Mouse (Mus musculus) midbrain, embryonic 14.5 days (tissue): ENCODE results near the gene Ankrd63. TPM values are rescaled to one million over a fixed set of nuclear protein-coding genes. Genes with fewer than 3 reads are reported as not detected.

ENCODE experiments used
- ATAC-seq: fragments of 200-750 bp; cut with Nextera tagmentation; 2 replicates; pipeline ENCODE4 v1.8.0; 2017; ENCODE audit warnings: moderate number of reproducible peaks, moderate library complexity; ENCODE audit not compliant: low FRiP score, low TSS enrichment
- DNase-seq: peaks from one replicate; pipeline ENCODE4 v3.0.0-alpha.2; 2015
- H3K27ac ChIP-seq: fragments of 300-500 bp; sonication (generic); replicated peaks from 2 replicates; pipeline ENCODE4 v1.5.1; 2014; ENCODE audit warnings: mild to moderate bottlenecking, low read depth, low read length, moderate library complexity
- H3K27me3 ChIP-seq: fragments of 300-500 bp; sonication (generic); 2 replicates; pipeline ENCODE4 v1.6.1; 2014; ENCODE audit warnings: low read length, control low read depth, mixed read lengths; ENCODE audit not compliant: control insufficient read depth, insufficient read depth
- H3K36me3 ChIP-seq: fragments of 300-500 bp; sonication (generic); 2 replicates; pipeline ENCODE4 v1.6.1; 2014; ENCODE audit warnings: low read length, control low read depth; ENCODE audit not compliant: control insufficient read depth, insufficient read depth
- H3K4me1 ChIP-seq: fragments of 300-500 bp; sonication (generic); 2 replicates; pipeline ENCODE4 v1.6.1; 2014; ENCODE audit warnings: mild to moderate bottlenecking, antibody characterized with exemption, low read length, control low read depth; ENCODE audit not compliant: control insufficient read depth, insufficient read depth
- H3K4me2 ChIP-seq: fragments of 300-500 bp; sonication (generic); 2 replicates; pipeline ENCODE4 v1.6.1; 2014; ENCODE audit warnings: mild to moderate bottlenecking, low read length, moderate library complexity
- H3K4me3 ChIP-seq: fragments of 300-500 bp; sonication (generic); replicated peaks from 2 replicates; pipeline ENCODE4 v1.5.1; 2014; ENCODE audit warnings: low read depth, low read length
- H3K9ac ChIP-seq: fragments of 300-500 bp; sonication (generic); replicated peaks from 2 replicates; pipeline ENCODE4 v1.6.1; 2014; ENCODE audit warnings: mild to moderate bottlenecking, low read length, moderate library complexity
- H3K9me3 ChIP-seq: fragments of 300-500 bp; sonication (generic); 2 replicates; pipeline ENCODE4 v1.6.1; 2016; ENCODE audit warnings: low read length, control low read depth, mixed read lengths; ENCODE audit not compliant: control insufficient read depth
- WGBS: fragments of 180-500 bp; shearing (Covaris S2); extraction: QIAGEN DNeasy Blood & Tissue Kit; methylation state at CpG from one replicate; pipeline ENCODE4 v1.1.7; 2014; 5-methylcytosine and 5-hydroxymethylcytosine counted together
- polyA plus RNA-seq: library from polyadenylated mRNA; unstranded; fragments of >200 nt; fragmentation: Nextera tagmentation; extraction: Ambion mirVana; gene quantifications from 2 replicates; pipeline ENCODE4 v1.2.1, GENCODE M21; 2014

Ankrd63 gene
- polyA plus RNA-seq, 1 experiment from 2014 or later, result not detected

GRCm38 (mm10) chr2:118714230-118714629, 10.5 kb upstream of the Ankrd63 start:
- WGBS, result 14% methylated on average over 4 of the region's 4 CpGs
- H3K9ac ChIP-seq, result no peak overlapping the region
- peak; percentile 82 for DNase-seq
- no peak overlapping the region for H3K4me2 ChIP-seq
- H3K27me3 ChIP-seq, result peaks cover 31% of the 10 kb centered on the region
- H3K9me3 ChIP-seq, result no peaks in the 10 kb centered on the region
- no peak overlapping the region for H3K4me3 ChIP-seq
- H3K27ac ChIP-seq, result no peak overlapping the region
- peaks cover 16% of the 10 kb centered on the region for H3K4me1 ChIP-seq
- no peak for ATAC-seq
- no peaks in the 10 kb centered on the region for H3K36me3 ChIP-seq

GRCm38 (mm10) chr2:118713631-118714030, 9.9 kb upstream of the Ankrd63 start:
- no peak overlapping the region for H3K4me3 ChIP-seq
- H3K36me3 ChIP-seq, result no peaks in the 10 kb centered on the region
- H3K4me1 ChIP-seq, result peaks cover 16% of the 10 kb centered on the region
- ATAC-seq (no peak), DNase-seq (no peak)
- H3K9ac ChIP-seq, result no peak overlapping the region
- no peaks in the 10 kb centered on the region for H3K9me3 ChIP-seq
- no peak overlapping the region for H3K4me2 ChIP-seq
- 92% methylated on average over 6 of the region's 6 CpGs for WGBS
- H3K27ac ChIP-seq, result no peak overlapping the region
- H3K27me3 ChIP-seq, result peaks cover 37% of the 10 kb centered on the region

GRCm38 (mm10) chr2:118711038-118711494, 7.3 kb upstream of the Ankrd63 start:
- peak; percentile 86 for DNase-seq
- peak; percentile 70 for ATAC-seq
- no peaks in the 10 kb centered on the region for H3K9me3 ChIP-seq
- WGBS, result 1% methylated on average over 36 of the region's 36 CpGs
- H3K27ac ChIP-seq, result no peak overlapping the region
- peak overlapping the region; percentile 87 for H3K4me2 ChIP-seq
- no peaks in the 10 kb centered on the region for H3K36me3 ChIP-seq
- peak overlapping the region; percentile 54 for H3K9ac ChIP-seq
- peaks cover 61% of the 10 kb centered on the region for H3K27me3 ChIP-seq
- H3K4me3 ChIP-seq, result peak overlapping the region; percentile 40
- peaks cover 16% of the 10 kb centered on the region for H3K4me1 ChIP-seq

GRCm38 (mm10) chr2:118709655-118710221, 6.0 kb upstream of the Ankrd63 start:
- 46% methylated on average over 4 of the region's 4 CpGs for WGBS

GRCm38 (mm10) chr2:118708472-118708871, 4.7 kb upstream of the Ankrd63 start:
- ATAC-seq (no peak), DNase-seq (no peak)
- no peaks in the 10 kb centered on the region for H3K36me3 ChIP-seq
- no peak overlapping the region for H3K9ac ChIP-seq
- no peak overlapping the region for H3K4me2 ChIP-seq
- H3K27me3 ChIP-seq, result peaks cover 87% of the 10 kb centered on the region
- 73% methylated on average over 4 of the region's 4 CpGs for WGBS
- no peak overlapping the region for H3K4me3 ChIP-seq
- H3K9me3 ChIP-seq, result no peaks in the 10 kb centered on the region
- no peak overlapping the region for H3K27ac ChIP-seq
- H3K4me1 ChIP-seq, result peaks cover 19% of the 10 kb centered on the region

More at GRCm38 (mm10) chr2:118709655-118710221, 6.0 kb upstream of the Ankrd63 start:
- no peak for DNase-seq
- no peak overlapping the region for H3K27ac ChIP-seq
- peaks cover 16% of the 10 kb centered on the region for H3K4me1 ChIP-seq
- no peaks in the 10 kb centered on the region for H3K9me3 ChIP-seq
- H3K4me2 ChIP-seq, result no peak overlapping the region
- no peak overlapping the region for H3K9ac ChIP-seq
- peaks cover 74% of the 10 kb centered on the region for H3K27me3 ChIP-seq
- no peak overlapping the region for H3K4me3 ChIP-seq
- ATAC-seq, result no peak
- H3K36me3 ChIP-seq, result no peaks in the 10 kb centered on the region

- Histone ChIP-seq H3K36me3 (no peaks in the 10 kb centered on the region), H3K27ac (no peak overlapping the region), H3K4me2 (no peak overlapping the region), H3K4me1 (peaks cover 28% of the 10 kb centered on the region), H3K9ac (no peak overlapping the region), H3K4me3 (no peak overlapping the region), H3K27me3 (peaks cover 98% of the 10 kb centered on the region), H3K9me3 (no peaks in the 10 kb centered on the region)
- WGBS, result 6% methylated on average over 6 of the region's 6 CpGs
- ATAC-seq (no peak), DNase-seq (peak; percentile 34)
These were observed 2.7 kb upstream of the Ankrd63 start for GRCm38 (mm10) chr2:118706436-118706835.

- ATAC-seq (no peak), DNase-seq (peak; percentile 58)
- Histone ChIP-seq H3K9ac (peak overlapping the region; percentile 36; the same call in 1 of the 2 replicates), H3K4me2 (peak overlapping the region; percentile 67), H3K27ac (no peak overlapping the region), H3K9me3 (no peaks in the 10 kb centered on the region), H3K36me3 (no peaks in the 10 kb centered on the region), H3K4me3 (peak overlapping the region; percentile 36), H3K27me3 (peaks cover 87% of the 10 kb centered on the region), H3K4me1 (peaks cover 30% of the 10 kb centered on the region)
- WGBS, result under 1% methylated on average over 92 of the region's 93 CpGs
These were observed 641 bp downstream of the Ankrd63 start for GRCm38 (mm10) chr2:118702883-118703761.

- Histone ChIP-seq H3K9ac (no peak overlapping the region), H3K4me3 (peak overlapping the region; percentile 36), H3K36me3 (no peaks in the 10 kb centered on the region), H3K4me1 (peaks cover 30% of the 10 kb centered on the region), H3K27me3 (peaks cover 79% of the 10 kb centered on the region), H3K9me3 (no peaks in the 10 kb centered on the region), H3K4me2 (peak overlapping the region; percentile 67), H3K27ac (no peak overlapping the region)
- ATAC-seq (no peak), DNase-seq (no peak)
- 3% methylated on average over 51 of the region's 51 CpGs for WGBS
These were observed 1.5 kb downstream of the Ankrd63 start for GRCm38 (mm10) chr2:118701971-118702882.
